Mouse (Mus musculus) lung, postnatal 0 days (tissue): ENCODE results near the gene Oprm1.

Source experiments
- CTCF ChIP-seq: IDR thresholded peaks from 2 replicates; pipeline ENCODE4 v1.5.1; 2016; ENCODE audit warnings: antibody characterized with exemption, mild to moderate bottlenecking
- EP300 ChIP-seq: IDR thresholded peaks from 2 replicates; pipeline ENCODE4 v1.6.1; 2016; ENCODE audit warnings: antibody characterized with exemption, mild to moderate bottlenecking, control low read depth

DNA sequence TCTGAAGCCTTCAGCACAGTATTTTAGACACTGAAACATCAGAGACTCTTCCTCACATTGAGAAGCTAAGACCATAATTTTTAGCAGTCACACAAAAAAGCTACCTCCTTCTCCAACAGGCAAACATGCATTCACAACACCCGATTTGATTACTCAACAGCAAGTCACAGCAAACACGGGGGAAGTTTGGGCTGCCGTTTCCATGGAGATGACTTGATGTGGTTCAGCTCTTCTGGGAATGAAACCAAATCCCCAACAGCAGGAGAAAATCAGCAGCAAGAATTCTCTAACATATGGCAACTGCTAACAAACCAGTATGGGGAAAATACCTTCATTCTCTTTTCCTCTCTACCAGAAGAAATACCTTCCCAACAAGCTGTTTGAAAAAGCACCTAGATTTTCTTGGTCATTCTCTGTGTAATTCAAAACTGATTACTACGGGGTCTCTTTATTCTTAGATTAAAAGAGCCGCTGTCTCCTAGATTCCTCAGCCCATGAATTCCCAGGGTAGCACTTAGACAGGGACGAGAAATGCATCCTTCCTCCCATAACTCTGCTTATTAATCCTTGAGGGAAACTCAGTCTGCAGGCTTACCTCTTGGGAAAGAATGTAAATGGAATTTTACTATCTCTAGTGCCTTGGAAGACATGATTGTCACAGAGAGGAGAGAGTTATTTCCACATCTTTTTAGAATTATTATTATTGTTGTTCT lies 158.4 kb downstream of the Oprm1 start:
- TF ChIP-seq CTCF (no peak), EP300 (0 out of 2 replicates have a peak, but pooled peaks have one; percentile 13)
